ENCODE assay signal across 25 mouse cellular contexts in the genomic region with DNA sequence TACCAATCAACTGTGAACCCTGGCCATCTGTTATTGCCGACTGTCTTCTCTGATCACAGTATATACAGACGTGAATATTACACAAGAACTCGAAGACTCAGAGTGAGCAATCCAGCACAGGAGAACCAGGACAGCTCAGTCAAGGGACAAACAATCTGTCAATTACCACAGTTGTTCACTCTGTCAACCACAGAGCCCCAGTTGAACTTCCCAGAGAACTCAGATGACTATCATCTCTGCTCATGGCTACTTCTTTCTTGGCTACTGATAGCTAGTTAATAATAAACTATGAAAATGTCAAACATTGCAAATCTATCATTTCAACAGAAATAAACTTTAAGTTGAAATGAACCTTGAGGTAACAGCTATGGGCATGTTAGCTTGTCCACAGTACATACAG.
"Had no signal": no experiment of that assay in that cellular context is flagged by ENCODE, and none has a peak within 500 bp of the region (broad histone marks: within the 10 kb centered on the region; RNA-seq: fewer than 3 reads in every experiment).

No protein-coding gene starts in this region.

- H3K27ac ChIP-seq: gastrocnemius, adult 2 months; heart, adult 2 months; heart, embryonic 13.5 days; heart, embryonic 15.5 days; hindbrain, embryonic 13.5 days; hindbrain, embryonic 15.5 days; hindbrain, postnatal 0 days; layer of hippocampus, adult 2 months; left cerebral cortex, adult 2 months; limb, embryonic 10.5 days; limb, embryonic 12.5 days; liver, embryonic 13.5 days; liver, embryonic 15.5 days had no signal

- DNase-seq: gastrocnemius, adult 2 months; gastrocnemius, postnatal 10 days; gastrocnemius, postnatal 36 days; heart, adult 11 months; heart, adult 2 months; heart, postnatal 14 days; heart, postnatal 36 days; kidney, adult 18-20 months; kidney, adult 8-10 months; kidney, postnatal 10 days; kidney, postnatal 25 days; kidney, postnatal 4 days; liver, embryonic 13.5 days had no signal

- H3K9me3 ChIP-seq: heart, embryonic 13.5 days; heart, embryonic 15.5 days; hindbrain, embryonic 13.5 days; hindbrain, embryonic 15.5 days; limb, embryonic 10.5 days; limb, embryonic 12.5 days; liver, embryonic 13.5 days; liver, embryonic 15.5 days had no signal

- H3K4me1 ChIP-seq: hindbrain, embryonic 13.5 days; hindbrain, embryonic 15.5 days; limb, embryonic 10.5 days; limb, embryonic 12.5 days; liver, embryonic 15.5 days had no signal

- H3K9ac ChIP-seq: heart, embryonic 13.5 days; heart, embryonic 15.5 days; hindbrain, embryonic 13.5 days; hindbrain, embryonic 15.5 days; limb, embryonic 12.5 days; liver, embryonic 13.5 days; liver, embryonic 15.5 days had no signal

- H3K4me3 ChIP-seq: gastrocnemius, adult 2 months; heart, adult 2 months; heart, embryonic 13.5 days; heart, embryonic 15.5 days; hindbrain, embryonic 13.5 days; hindbrain, embryonic 15.5 days; layer of hippocampus, adult 2 months; left cerebral cortex, adult 2 months; limb, embryonic 10.5 days; limb, embryonic 12.5 days; liver, embryonic 13.5 days; liver, embryonic 15.5 days had no signal

- H3K36me3 ChIP-seq: liver, embryonic 13.5 days; liver, embryonic 15.5 days had no signal

- ATAC-seq: hindbrain, postnatal 0 days; intestine, postnatal 0 days had no signal

- H3K4me2 ChIP-seq: heart, embryonic 11.5 days; heart, embryonic 13.5 days; heart, embryonic 15.5 days; hindbrain, embryonic 13.5 days; hindbrain, embryonic 15.5 days; limb, embryonic 12.5 days; liver, embryonic 13.5 days; liver, embryonic 15.5 days had no signal

- H3K27me3 ChIP-seq: heart, embryonic 13.5 days; heart, embryonic 15.5 days; hindbrain, embryonic 13.5 days; hindbrain, embryonic 15.5 days; limb, embryonic 12.5 days; liver, embryonic 13.5 days; liver, embryonic 15.5 days had no signal
